Mouse (Mus musculus): ENCODE measurements around the gene Adarb1.

The Adarb1 gene

GRCm38 (mm10) chr10:77434457-77435151 lies 16.5 kb upstream of the Adarb1 start:
- no peak for DNase-seq

- DNase-seq: no peak
These were observed 16.0 kb upstream of the Adarb1 start for GRCm38 (mm10) chr10:77434076-77434456.

- no peak for DNase-seq
These were observed 12.7 kb upstream of the Adarb1 start for GRCm38 (mm10) chr10:77430771-77431170.

- DNase-seq: no peak
These were observed 11.9 kb upstream of the Adarb1 start for GRCm38 (mm10) chr10:77429921-77430320.

- no peak for DNase-seq
These were observed 9.5 kb upstream of the Adarb1 start for GRCm38 (mm10) chr10:77427610-77428009.

DNA sequence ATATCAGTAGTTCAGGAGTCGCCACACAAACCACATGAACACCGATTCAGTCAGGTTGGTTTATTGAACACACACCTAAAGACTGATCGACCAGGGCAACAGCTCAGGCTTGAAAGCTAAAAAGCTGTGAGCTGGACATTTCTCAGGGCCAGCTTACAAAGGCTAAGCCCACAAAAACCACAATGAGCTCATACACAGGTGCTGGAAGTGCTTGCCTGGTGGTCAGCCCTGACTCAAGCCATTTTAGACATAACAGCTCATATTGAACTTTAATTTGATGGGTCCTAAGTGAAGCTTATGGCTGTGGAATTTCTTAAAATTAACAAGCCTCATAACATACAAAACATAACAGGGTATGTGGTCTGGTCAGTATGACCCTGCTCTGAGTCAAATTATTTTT lies 2.1 kb upstream of the Adarb1 start:
- no peak for DNase-seq

- DNase-seq: peak; percentile 8 to 36
These were observed 599 bp downstream of the Adarb1 start for GRCm38 (mm10) chr10:77417240-77418102.

DNA sequence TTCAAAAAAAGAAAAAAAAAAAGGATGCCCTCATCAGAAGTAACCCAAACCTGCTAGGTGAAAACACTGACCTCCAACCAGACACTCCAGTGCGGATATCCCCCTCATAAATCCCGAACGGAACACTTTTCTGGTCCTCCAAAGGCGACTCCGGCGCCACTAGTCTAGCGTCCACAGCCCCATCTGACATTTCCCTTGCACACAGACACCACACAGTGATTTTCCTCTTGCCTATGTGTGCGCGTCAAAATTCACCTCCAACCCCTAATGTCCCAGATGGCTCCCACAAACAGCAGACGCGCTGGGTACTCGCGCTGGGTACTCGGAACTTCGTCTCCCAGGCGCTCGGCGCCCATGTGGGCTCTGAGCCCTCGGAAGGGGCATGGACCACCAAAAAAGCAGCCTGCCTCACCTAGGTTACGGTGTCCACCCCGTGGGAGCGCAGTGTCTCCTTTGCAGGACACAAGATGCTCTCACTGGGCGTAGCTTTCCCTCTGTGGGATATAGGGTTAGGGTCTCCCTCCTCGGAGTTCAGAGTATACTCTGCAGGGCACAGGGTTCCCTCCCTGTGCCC lies 1.3 kb downstream of the Adarb1 start:
- DNase-seq: no peak

DNA sequence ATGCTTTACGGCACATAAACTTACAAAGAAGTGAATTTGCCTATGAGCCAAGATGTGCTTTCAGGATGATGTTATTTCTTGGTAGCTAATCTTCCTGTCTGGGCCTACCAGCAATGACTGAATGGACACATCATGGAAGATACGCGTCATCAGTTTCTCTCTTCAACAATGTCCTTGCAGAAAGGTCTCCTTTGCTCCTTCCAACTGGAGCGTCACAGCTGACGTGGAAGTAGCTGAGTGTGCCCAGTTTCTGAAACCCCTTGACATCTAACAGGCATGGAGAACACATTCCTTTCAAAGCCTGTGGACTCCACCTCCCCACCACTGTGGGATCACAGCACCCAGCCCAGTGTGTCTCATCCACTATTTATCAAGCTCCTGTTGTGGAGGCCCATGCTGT lies 2.2 kb downstream of the Adarb1 start:
- no peak for DNase-seq

DNA sequence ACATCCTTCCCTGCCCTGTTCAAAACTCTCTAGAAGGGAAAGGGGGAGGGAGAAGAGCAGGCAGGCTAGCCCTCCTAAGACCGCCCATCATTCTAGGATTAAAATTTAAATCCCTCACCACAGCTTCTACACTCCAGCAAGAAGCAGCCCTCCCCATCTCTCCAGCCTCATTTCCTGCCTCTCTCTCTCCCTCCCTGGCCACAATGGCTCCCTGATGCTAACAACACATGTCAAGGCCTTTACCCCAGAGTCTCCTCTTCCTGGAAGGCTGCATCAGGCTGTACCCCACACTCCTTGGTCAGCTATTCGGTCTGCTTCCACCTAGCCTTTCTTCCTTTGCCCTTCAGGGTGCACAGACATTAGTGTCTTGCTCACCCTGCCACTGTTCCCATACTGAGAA lies 4.3 kb downstream of the Adarb1 start:
- DNase-seq: no peak

DNA sequence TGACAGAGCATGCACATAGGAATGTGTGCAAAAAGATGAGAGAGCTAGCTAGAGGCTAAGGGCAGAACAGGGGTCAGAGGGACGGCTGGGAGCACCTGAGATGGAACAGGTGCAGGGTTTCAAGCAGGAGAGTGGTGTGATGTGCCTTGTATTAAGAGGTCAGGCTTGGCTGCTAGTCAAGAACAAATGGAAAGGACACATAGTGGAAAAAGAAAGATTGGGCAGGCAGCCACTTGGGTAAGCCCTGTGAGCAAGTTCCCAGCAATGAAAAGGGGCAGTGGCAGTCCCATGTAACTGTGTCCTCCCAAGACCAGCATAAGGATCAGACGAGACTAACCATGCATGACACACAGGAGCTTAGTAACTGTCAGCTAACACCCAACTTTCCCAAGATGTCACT lies 8.9 kb downstream of the Adarb1 start:
- no peak for DNase-seq

DNA sequence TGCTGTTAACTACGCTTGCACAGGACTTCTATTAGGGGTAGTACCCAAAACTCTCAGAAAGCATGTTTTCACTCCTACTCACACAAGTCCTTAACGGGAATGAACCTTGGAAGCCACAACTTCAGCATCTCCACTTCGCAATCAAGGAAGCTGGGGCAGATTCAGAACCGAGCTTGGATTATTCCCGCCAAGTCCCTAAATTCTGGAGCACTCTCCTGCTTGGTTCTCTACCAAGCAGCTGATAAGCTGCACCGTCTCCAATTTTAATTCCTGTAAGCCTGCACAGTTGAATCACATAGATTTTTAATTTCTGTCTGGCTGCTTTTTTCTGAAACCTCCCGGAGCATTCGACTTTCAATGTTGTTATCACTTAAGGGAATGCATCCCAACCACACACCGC lies 9.8 kb downstream of the Adarb1 start:
- no peak for DNase-seq

- no peak for DNase-seq
These were observed 11.6 kb downstream of the Adarb1 start for GRCm38 (mm10) chr10:77406486-77406885.

- DNase-seq: no peak
These were observed 15.6 kb downstream of the Adarb1 start for GRCm38 (mm10) chr10:77402463-77402862.

GRCm38 (mm10) chr10:77401039-77401438 lies 17.0 kb downstream of the Adarb1 start:
- no peak for DNase-seq

DNA sequence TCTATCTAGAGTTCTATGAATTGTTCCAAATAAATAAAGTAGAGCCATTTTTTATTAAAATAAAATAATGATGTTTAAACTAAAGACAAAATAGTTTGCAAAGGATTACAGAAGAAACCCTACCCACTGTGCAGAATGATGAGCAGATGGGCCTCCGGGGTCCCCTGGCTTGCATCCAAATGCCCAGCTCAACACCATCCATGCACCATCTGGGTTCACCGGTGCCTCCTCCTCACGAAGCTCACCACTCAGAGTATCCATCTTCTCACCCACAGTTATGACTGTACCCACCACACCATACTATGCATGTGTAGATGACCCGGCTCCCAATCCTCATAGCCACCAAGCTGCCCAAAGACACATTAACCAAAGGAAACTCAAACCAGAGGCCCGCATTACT lies 18.1 kb downstream of the Adarb1 start:
- no peak for DNase-seq

- no peak for DNase-seq
These were observed 20.0 kb downstream of the Adarb1 start for GRCm38 (mm10) chr10:77398082-77398481.

- DNase-seq: no peak
These were observed 20.9 kb downstream of the Adarb1 start for GRCm38 (mm10) chr10:77397056-77397642.

GRCm38 (mm10) chr10:77396015-77396414 lies 22.1 kb downstream of the Adarb1 start:
- no peak for DNase-seq

- DNase-seq: no peak
These were observed 27.0 kb downstream of the Adarb1 start for GRCm38 (mm10) chr10:77391072-77391471.

DNA sequence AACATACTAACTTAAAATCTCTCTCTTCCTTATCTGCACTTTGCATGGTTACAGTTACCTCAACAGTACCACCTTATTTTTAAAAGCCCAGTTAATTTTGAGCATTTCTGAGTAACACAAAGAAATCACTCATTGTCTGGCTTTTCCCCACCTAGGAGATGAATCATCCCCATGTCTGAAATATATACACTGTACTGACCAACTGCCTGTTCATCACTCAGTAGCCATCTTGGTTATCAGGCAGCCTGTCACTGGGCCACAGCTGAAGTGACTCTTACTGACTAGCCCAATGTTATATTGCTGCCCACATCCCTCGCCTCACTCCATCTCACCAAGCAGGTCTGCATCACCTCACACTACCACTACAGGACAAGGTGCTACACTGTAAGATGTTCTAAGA lies 30.5 kb downstream of the Adarb1 start:
- no peak for DNase-seq

GRCm38 (mm10) chr10:77385731-77386130 lies 32.3 kb downstream of the Adarb1 start:
- DNase-seq: no peak

- DNase-seq: no peak
These were observed 35.0 kb downstream of the Adarb1 start for GRCm38 (mm10) chr10:77383045-77383444.

- no peak for DNase-seq
These were observed 36.9 kb downstream of the Adarb1 start for GRCm38 (mm10) chr10:77381191-77381590.
